Mouse (Mus musculus) layer of hippocampus, adult 8-10 months (tissue): Measurements from ENCODE around the gene Syngr1. TPM values are rescaled to one million over a fixed set of nuclear protein-coding genes. Genes with fewer than 3 reads are reported as not detected.
A peak's percentile ranks its signal among the peaks of the same experiment; 100 is the strongest.

Source experiments
- DNase-seq, 2 experiments: peaks; one replicate each; pipeline ENCODE4 v3.0.0; 2022; ENCODE audit warnings: low spot score in 2 of 2
- total RNA-seq, 4 experiments: library from RNA; stranded (reverse); gene quantifications; 2 replicates each; pipeline ENCODE4 v1.2.4; 2022

Gene Syngr1
- total RNA-seq: 100 to 1,000 TPM; 383 to 406 (median 399) TPM

DNA sequence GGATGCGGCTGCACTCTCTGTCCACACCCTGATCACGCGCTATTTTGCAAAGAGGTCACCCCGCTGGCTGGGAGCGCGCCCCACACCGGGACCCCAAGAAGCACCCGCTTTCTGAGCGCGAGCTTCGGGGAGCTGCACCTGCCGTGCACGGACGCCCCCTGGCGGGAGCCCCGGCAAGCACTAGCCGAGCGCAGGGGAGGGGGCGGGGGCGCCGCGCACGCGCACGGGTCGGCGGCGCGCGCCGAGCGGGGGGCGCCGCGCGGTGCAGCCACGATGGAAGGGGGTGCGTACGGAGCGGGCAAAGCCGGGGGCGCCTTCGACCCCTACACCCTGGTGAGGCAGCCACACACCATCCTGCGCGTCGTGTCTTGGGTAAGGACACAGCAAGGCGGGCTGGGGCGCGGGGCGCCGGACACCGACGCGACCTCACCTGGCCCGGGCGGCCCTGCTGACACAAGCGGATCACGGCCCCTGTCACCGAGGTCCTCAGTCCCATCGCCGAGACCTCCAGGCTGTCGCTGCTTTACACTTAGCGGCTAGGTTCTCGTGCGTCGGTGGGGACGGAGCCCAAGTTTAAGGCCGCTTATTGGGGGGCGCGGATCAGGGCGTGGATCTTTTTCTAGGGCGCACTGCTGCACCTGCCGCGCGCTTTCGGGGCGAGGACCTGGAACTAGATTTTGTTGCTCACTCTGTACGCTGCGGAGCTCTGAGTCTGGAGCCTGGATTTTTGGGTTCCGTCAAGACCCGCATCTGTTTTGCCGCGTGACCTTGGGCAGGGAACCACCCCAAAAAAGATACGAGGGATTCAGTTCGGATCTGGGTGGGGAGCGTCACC, at the start of gene Syngr1, which contains the start of gene Rpl3:
Syngr1 (plus strand) TSS at position 214 of the 835 bp plus-strand sequence.
Rpl3 (minus strand) TSS at position 748 of the 835 bp plus-strand sequence.
- peak in 1 of 2 experiments; percentile 82 for DNase-seq

DNA sequence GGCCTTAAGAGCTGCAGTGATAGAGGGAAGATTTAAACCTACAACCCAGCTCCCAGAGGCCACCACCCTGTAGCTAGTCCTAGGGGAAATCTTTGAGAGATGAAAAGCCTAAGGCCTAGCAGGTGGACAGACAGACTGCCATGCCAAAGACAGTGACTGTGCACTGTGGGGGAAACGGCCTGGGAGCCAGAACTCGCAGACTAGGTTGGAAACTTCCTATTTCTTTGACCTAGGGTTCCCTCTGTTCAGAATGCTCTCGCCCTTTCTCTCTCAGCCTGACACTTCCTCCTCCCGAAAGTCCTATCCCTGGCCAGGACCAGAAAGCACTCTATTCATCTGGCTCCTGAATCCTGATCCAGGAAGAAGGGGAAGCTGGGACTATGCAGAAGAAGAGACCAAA, 49.0 kb upstream of the Syngr1 start:
- no peak for DNase-seq

DNA sequence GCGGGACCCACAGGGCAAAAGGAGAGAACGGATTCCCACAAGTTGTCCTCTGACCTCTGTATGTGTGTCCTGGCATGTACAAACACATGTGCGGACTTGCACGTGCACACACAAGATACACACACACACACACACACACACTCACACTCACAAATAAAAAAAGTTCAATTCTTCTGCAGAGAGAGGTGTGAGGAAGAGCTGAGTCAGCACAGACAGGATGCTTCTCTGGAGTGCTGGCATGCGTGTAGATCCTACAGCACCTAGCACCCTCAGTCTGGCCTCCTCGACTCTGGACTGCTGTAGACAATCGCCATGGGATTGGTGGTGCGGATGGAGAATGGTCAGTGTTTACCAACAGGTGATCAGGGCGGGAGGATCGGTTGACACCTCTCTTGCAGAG, 46.9 kb upstream of the Syngr1 start:
- no peak for DNase-seq

DNA sequence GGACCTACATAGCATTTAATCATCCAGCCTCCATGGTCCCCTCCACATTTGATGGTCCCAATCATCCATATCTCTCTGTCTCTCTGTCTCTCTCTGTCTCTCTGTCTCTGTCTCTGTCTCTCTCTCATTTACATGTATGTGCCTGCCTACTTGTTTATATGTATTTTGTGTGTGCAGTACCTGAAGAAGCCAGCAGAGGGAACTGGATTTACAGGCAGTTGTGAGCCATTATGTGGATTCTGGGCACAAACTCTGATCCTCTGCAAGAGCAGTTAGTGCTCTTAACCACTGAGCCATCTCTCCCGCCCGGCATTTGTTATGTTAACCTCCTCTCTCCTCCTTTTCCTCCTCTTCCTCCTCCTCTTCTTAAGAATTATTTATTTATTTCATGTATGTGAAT, 45.4 kb upstream of the Syngr1 start:
- DNase-seq: no peak

DNA sequence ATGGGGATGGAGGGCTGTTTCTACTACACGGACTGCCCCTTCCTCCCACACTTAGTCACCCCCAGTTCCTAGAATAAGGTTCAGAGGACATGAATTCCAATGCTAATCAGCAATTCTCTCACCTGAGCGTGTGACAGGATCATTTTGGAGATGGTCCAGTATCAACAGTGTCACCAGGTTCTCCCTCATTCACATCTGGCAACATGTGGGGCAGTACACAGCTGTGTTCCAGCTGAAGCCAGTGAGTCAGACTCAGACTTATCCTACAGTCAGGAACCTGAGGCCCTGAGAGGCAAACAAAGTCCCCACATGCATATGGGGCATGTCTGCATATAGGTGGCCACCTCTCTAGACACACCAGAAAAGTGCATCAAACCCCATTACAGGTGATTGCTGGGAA, 43.9 kb upstream of the Syngr1 start:
- no peak for DNase-seq

DNA sequence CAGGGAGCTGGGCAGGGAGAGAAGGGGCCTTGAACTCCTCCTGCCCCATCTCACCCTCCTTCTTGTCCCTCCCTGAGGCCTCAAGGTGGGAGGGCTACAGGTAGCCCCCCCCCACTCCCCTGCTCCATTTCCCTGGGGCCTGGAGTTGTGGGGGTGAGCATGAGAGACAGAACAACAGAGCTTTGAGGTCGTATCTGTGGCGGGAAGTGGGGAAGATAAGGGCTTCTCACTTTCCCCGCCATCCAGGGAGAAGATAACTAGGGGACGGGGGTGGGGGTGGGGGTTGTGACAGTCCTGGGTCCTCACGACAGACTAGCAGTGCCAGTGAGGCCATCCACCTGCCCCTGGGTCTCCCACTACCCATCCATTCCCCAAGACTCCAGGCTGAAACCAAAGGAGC, 43.2 kb upstream of the Syngr1 start:
- DNase-seq: no peak

DNA sequence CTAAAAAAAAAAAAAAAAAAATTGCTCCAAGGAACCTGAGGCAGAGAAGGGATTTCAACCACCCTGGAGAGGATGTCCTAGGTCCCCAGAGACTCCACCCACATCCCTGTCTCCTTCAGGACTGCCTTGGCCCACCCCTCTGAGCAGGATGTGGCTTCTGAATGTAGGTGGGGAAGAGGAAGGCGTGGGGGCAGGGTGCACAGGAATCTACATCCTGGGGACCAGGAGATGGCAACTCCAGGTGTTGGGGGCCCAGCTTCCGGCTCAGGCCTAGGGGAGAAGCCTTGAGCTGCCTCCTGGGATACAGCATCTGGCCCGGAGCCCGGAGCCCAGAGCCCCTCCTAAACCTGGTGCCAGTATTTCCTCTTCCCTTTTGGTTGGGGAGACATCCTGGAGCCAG, 41.0 kb upstream of the Syngr1 start:
- DNase-seq: no peak

DNA sequence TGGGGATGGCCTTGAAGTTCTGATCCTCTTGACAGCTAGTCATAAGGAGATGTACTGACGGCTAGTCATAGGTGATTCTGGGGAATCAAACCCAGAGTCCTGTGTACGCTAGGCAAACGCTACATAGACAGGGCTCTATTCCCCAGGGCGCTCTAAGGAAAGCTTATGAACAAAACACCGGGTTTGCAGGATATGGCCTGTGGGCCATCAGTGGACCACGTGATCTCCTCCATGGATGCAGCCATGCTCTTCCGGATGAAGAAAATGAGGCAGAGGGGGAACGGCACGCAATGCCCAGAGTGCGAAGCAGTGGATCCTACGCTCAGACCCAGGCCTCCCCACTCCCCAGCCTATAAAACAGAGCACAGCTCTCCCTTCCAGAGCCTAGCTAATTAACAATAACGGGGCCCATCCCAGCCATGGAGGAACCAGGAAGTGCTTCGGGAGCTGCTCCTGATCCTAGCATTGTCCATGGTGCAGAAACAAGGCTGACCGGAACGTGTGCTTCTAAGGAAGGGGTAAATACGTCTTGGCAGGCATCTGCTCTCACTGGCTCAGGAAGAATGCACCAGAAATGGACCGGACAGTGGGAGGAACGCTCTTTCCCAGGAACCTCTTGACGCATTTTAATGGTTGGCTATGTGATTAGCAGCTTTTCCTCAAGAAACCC, 39.9 kb upstream of the Syngr1 start:
- no peak for DNase-seq

DNA sequence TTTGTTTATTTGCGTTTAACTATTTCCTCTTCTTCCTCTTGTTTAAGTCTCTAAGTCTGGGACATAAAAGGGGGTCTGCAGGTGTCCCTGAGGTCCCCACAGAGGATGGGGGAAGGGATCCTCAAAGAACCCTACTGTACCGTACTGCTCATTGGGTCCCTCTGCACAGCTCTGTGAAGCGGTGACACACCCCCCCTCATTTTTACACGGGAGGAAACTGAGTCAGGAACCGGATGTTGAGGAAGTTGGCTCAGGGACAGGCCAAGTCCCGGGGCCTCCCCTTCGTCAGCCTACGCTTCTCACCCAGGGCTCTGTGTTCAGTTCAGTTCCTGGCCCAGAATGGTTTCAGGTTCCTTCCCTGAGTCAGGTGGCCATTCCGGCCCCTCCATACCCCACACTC, 39.4 kb upstream of the Syngr1 start:
- DNase-seq: no peak

DNA sequence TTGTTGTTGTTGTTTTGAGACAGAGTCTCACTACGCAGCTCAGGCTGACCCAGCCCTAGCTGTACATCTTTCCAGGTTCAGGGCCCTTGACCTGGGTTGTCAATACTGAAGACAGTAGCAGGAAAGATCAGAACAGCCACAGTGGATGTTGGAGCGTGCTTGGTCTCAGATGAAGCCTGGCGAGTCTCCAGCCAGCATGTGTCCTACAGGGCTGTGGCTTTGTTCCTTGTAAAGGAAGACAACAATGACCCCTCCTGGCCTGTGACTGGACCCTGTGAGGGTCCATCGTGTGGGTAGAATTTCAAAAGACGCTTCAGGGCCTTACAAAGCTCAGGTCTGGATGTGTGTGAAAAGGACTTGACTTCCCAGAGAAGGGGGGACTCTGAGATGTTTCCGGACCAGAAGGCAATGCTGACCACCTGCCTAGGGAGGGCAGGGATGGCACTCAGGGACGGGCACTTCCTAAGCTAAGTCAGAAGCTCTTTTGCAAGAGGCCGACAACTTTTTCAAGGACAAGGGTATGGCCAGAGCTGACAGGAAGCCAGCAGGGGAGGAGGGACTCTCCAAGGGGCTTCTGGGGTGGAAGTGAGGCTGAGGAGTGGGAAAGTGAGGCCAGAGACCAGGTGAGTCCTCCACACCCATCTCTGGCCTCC, 37.6 kb upstream of the Syngr1 start:
- DNase-seq: no peak

DNA sequence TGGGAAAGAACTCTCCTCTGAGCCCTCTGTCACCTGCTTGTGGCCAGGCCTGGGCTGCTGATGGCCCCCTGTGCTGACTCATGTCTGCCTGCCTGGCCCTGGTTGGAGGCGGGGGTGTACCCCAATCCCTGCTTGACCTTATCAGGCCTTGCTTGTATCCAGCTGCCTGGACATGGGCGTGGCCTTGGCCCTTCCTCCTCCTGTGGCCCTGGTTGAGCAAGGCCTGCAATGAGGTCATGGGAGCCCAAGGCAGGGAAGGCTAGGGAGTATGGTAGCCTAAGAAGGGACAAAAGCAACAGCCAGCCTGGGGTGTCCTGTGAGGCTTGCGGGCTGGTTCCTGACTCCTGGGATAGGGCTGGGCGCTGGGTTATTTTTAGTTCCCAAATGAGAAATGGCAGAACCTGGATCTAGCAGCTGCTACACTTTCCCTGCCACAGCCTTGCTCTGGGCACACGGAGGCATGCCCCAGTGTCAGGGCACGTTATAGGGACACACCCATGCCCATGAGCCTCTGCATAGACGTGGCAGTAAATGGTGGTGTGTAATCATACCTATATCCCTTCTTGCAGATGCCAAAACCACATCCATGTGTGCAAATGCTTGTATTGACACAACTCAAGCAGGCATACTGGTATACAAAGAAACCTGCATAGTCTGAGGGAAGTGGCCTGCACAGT, 37.0 kb upstream of the Syngr1 start:
- DNase-seq: no peak

DNA sequence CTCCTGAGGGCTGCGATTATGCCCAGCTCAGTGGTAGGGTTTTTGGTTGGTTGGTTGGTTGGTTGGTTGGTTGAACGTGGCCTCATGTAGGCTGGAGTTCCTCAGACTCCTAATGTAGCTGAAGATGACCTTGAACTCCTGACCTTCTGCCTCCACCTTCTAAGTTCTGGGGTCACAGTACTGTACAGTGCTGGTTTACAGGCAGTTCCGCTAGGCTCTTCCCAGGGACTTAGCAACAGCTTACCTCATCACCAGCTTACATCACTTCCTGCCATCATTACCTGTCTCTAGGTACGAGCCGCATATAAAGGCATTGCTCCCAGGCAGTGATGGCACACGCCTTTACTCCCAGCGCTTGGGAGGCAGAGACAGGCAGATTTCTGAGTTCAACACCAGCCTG, 33.0 kb upstream of the Syngr1 start:
- no peak for DNase-seq

DNA sequence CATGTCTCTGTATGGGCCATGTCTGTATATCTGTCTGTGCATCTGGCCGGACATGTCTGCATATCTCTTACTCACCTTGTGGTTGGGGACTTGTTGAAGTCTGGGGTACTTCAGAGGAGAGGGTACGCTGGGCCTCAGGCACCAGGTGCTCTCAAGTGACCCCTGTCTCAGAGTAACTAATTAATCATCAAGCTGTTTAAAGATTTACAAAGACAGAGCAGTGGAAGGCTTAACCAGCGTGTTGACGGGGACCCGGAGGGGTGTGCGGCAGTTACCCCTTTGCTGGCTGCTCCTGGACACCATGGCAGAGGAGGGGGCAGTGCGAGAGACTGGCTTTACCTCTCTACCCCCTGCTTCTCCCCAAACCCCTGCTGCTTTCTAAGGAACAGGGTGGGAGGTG, 31.5 kb upstream of the Syngr1 start:
- DNase-seq: no peak

DNA sequence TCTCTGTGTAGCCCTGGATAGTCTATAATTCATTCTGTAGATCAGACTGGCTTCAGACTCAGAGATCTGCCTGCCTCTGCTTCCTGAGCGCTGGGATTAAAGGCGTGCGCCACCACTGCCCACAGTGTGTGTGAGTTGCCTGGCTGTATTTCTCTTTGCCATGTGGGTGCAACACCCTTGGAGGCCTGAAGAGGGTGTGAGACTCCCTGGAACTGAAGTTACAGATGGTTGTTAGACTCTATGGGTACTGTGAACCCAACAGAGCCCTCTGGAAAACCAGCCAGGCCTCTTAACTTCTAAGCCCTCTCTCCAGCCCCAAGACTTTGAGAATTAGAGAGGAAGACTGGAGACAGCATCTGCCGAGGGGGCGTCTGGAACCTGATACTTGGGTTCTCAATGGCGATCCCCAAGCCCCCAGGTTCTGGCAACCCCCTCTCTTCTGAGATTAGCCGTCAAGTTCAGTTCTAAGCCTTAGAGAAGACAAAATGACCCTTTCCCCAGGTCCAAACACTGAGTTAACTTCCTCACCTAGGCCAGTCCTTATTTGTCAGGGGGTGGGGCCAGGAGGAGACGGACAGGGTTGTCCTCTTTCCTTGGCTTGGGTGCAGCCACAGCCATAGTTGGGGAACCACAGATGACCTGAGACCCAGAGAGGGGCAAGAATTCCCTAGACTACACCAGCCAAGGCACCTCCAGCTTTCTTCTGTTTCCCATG, 30.6 kb upstream of the Syngr1 start:
- no peak for DNase-seq

DNA sequence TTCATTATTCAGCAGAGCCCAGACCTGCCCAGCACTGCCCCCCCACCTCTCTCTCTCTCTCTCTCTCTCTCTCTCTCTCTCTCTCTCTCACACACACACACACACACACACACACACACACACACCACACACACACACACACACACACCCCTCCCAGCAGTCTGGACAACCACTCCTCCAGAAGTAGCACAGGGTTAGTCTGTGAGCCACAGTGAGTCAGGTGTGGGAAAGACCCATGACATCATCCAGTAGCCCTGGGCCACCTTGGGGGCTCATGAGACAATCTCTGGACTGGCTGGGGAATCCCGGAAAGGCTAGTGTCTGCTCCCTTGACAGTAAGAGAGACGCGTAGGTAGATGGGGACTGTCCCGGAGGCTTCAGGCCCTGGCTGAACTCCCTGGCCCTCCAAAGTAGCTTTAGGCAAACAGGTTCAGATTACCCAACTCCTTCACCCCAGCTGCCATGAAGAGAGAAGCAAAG, 30.0 kb upstream of the Syngr1 start:
- no peak for DNase-seq

DNA sequence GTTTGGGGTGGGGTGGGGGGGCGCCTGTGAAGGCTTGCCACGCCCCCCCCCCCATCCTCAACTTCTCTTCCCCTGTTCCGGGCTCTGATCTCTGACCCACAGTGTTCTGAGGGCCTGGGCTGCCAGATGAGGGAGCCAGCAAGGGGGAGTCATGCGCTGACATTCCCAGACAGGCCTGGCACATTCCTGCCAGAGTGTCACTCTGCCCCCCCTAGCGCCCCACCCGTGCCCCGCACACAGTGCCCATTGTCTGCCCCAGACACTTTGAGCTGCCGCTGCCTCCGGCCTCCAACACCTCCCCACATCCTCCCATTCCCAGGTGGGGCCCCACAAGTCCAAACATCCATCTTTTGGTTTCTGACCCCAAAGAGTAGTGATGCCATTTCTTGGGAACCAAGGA, 28.8 kb upstream of the Syngr1 start:
- no peak for DNase-seq

DNA sequence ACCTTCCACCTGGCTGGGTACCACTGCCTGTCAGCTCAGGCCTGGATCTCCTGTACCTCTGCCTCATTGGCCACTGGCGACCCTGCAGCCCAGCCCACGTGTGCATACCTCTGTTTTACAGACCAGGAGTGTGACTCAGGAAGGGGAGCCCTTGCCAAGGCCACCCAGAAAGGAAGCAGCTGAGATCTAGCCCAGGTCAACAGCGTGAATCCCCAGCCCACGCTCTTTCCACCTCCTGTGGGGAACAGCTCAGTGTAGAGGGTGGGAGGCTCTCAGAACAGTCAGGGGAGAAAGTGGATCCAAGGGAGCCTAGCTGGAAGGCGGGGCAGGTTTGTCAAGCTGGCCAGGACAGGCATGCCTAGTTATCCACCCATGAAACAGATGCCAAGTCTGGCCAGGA, 28.3 kb upstream of the Syngr1 start:
- no peak for DNase-seq

DNA sequence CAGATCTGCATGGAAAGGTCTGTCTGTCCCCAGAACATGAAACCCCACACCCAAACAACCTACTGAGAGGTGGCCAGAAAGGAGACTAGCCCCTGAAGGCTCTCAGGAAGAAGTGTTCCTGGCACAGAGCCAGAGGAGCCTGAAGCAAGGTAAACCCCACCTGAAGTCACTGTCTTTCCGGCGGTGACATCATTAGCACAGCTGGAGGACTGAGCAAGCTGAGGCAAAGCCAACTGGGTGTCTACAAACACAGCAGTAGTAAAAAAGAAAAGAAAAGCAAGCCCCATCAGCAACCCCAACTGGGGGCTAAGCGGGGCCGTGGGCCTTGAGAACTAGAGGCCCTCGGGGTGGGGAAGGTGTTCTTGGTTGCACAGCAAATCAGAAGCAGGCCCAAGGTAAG, 26.2 kb upstream of the Syngr1 start:
- no peak for DNase-seq

DNA sequence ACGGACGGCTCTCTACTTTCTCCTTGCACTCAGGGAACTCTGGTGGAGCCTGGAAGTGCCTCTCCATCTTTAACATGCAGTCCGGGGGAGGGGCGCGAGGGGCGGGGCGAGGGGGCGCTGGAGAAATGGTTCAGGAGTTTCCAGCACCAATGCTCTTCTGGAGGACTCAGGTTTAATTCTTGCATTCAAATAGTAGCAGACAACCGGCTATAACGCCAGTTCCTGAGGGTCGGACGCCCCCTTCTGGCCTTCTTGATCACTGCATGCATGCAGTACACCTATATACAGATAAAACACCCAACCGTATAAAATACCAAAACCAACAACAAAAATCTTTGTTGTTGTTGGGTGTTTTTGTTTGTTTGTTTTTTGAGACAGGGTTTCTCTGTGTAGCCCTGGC, 25.7 kb upstream of the Syngr1 start:
- no peak for DNase-seq

DNA sequence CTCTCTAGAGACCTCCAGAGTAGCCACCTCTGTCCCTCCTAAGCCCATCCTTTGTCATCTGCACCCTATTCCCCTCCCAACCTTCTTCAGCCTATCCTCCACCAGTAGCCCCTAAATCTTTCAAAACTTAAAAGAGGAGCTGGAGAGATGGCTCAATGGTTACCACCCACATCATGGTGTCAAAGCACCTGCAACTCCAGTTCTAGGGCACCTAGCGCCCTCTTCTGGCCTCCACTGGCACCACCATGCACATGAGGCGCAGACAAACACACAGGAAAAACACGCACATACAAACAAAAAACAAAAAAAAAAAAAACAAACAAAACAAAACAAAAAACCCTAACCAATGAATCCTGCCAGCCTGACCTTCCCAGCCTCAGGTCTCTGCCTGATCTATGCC, 24.6 kb upstream of the Syngr1 start:
- DNase-seq: no peak

DNA sequence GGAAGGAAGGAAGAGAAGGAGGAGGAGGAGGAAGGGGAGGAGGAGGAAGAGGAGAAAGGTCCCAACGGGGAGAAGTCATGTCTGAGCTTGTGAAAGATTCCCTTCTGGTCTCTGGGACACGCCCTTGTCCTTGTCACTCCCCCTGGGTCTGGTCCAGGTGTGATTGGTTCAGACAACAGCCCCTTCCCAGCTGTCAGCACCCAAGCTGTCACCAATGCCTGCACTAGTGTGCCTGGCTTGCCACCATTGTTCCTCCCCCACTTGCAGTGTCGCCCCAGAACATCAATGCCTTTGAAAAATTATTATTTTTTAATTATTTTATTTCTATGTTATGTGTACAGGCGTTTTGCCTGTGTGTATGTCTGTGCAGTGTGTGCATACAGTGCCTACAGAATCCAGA, 22.0 kb upstream of the Syngr1 start:
- DNase-seq: no peak
